Comparison of ENCODE assay signal across 8 mouse cellular contexts in the genomic region with DNA sequence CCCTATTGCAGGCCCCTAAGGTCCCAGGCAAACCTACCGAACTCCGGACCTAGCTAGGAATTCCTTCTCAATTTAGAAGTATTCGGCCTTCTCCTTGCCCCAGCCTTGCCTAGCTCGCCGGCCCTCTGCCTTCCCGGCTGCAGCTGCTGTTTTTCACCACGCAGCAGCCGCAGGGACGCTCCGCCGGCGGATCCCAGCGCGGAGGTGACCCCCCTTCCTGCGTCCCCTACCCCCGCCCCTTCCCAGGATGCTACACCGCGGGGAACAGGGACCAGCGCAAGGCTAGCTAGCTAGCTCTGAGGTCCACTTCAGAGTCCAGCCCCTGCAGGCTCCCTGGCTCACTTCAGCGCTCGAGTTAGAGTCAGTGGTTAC. TPM values are rescaled to one million over a fixed set of nuclear protein-coding genes. Genes with fewer than 3 reads are reported as not detected.
DNase-seq lines count a peak whose midpoint lies in the region; ATAC-seq and TF ChIP-seq lines count a peak whose summit lies in the region.

No protein-coding gene starts in this region.

- peaks cover 10% of the 10 kb centered on the region for H3K4me1 ChIP-seq in heart, adult 2 months (ENCODE audit: control insufficient read depth, insufficient read depth, low read length)
- no peaks in the 10 kb centered on the region; the same call in 1 of the 2 replicates for H3K4me1 ChIP-seq in embryonic fibroblast, embryonic 13.5 days (ENCODE audit: control insufficient read depth, insufficient read depth, low read length)
- peaks cover 24% of the 10 kb centered on the region; the same call in 1 of the 2 replicates for H3K4me1 ChIP-seq in hindbrain, embryonic 10.5 days (replicated peaks)
- peaks cover 11% of the 10 kb centered on the region; the same call in 1 of the 2 replicates for H3K4me1 ChIP-seq in limb, embryonic 13.5 days

- 20% methylated on average over 21 of the region's 21 CpGs for WGBS in heart, adult 2 months
- WGBS in hindbrain, embryonic 10.5 days: 15% methylated on average over 21 of the region's 21 CpGs
- WGBS in limb, embryonic 13.5 days: 11% methylated on average over 20 of the region's 21 CpGs

- peak overlapping the region; percentile 69 for H3K4me2 ChIP-seq in limb, embryonic 13.5 days (replicated peaks)

- intact Hi-C loops in heart, adult 2 months (cut with DNase I): loop anchor here (2.0 kb wide), 1 partner anchor 22 kb away; no protein-coding TSS in a partner anchor

- no peaks in the 10 kb centered on the region for H3K9me3 ChIP-seq in hindbrain, embryonic 10.5 days
- no peaks in the 10 kb centered on the region for H3K9me3 ChIP-seq in limb, embryonic 13.5 days

- TF ChIP-seq POLR2A in heart, adult 2 months (IDR thresholded peaks at IDR 0.05; ENCODE audit: insufficient read depth, low read depth, low read length): no peak
- peak; percentile 36; the same call in 1 of the 2 replicates for TF ChIP-seq POLR2A in embryonic fibroblast, embryonic 13.5 days (IDR thresholded peaks at IDR 0.05; ENCODE audit: low read depth, low read length)

- no peak for TF ChIP-seq CTCF in heart, adult 2 months (IDR thresholded peaks at IDR 0.05)
- no peak for TF ChIP-seq CTCF in embryonic fibroblast, embryonic 13.5 days (IDR thresholded peaks at IDR 0.05; ENCODE audit: borderline replicate concordance, insufficient read depth, low read length)

- ATAC-seq in limb, embryonic 13.5 days (ENCODE audit: low FRiP score, low read depth): peak; percentile 89

- H3K27me3 ChIP-seq in heart, adult 2 months (ENCODE audit: control insufficient read depth, insufficient read depth, low read length): no peaks in the 10 kb centered on the region
- peaks cover 80% of the 10 kb centered on the region for H3K27me3 ChIP-seq in hindbrain, embryonic 10.5 days (ENCODE audit: insufficient read depth, poor library complexity, severe bottlenecking)
- peaks cover 70% of the 10 kb centered on the region for H3K27me3 ChIP-seq in limb, embryonic 13.5 days

- peak in 1 of 2 experiments; percentile 61 for DNase-seq in heart, adult 2 months
- no peak for DNase-seq in heart, adult 18-20 months
- DNase-seq in adrenal gland, postnatal 36 days: peak; percentile 59 to 74
- peak; percentile 69 for DNase-seq in hindbrain, embryonic 10.5 days (ENCODE audit: low spot score)
- DNase-seq in mesoderm, embryonic 11.5 days (ENCODE audit: low read depth, low spot score): peak; percentile 61
- peak; percentile 48 for DNase-seq in right cerebral cortex, postnatal 4 days

- H3K9ac ChIP-seq in heart, adult 2 months (ENCODE audit: low read depth, low read length): peak overlapping the region; percentile 96
- H3K9ac ChIP-seq in limb, embryonic 13.5 days: peak overlapping the region; percentile 74

- no peaks in the 10 kb centered on the region for H3K79me2 ChIP-seq in heart, adult 2 months (replicated peaks; ENCODE audit: control insufficient read depth, insufficient read depth, low read length)

- no peak for TF ChIP-seq EP300 in heart, adult 2 months (IDR thresholded peaks at IDR 0.05; ENCODE audit: insufficient read depth, low read depth, low read length)

- H3K27ac ChIP-seq in heart, adult 2 months: peak overlapping the region; percentile 87
- H3K27ac ChIP-seq in embryonic fibroblast, embryonic 13.5 days (ENCODE audit: insufficient read depth, low read length): peak overlapping the region; percentile 80
- peak overlapping the region; percentile 92 for H3K27ac ChIP-seq in hindbrain, embryonic 10.5 days
- H3K27ac ChIP-seq in limb, embryonic 13.5 days: peak overlapping the region; percentile 87

- peaks cover 31% of the 10 kb centered on the region for H3K36me3 ChIP-seq in heart, adult 2 months (ENCODE audit: control insufficient read depth, insufficient read depth, low read length)
- peaks cover 10% of the 10 kb centered on the region for H3K36me3 ChIP-seq in hindbrain, embryonic 10.5 days
- peaks cover 10% of the 10 kb centered on the region; the same call in 1 of the 2 replicates for H3K36me3 ChIP-seq in limb, embryonic 13.5 days

- peak overlapping the region; percentile 75 for H3K4me3 ChIP-seq in heart, adult 2 months
- H3K4me3 ChIP-seq in embryonic fibroblast, embryonic 13.5 days (ENCODE audit: insufficient read depth, low read length): peak overlapping the region; percentile 61
- peak overlapping the region; percentile 58 for H3K4me3 ChIP-seq in hindbrain, embryonic 10.5 days
- H3K4me3 ChIP-seq in limb, embryonic 13.5 days: peak overlapping the region; percentile 51

RNA-seq across cellular contexts. Expression of a gene that starts 58.0 kb away (rescaled TPM):
- 100 to 1,000 TPM; 140 to 205 TPM for total RNA-seq in heart, adult 2 months (2021)
- 108 and 133 TPM in 2 replicates for polyA plus RNA-seq in heart, adult 2 months (2012; rRNA removed)
- total RNA-seq in heart, adult 18-20 months (2021): 100 to 1,000 TPM; 192 to 239 TPM
- total RNA-seq in adrenal gland, postnatal 36 days (2021): 100 to 1,000 TPM; 118 to 142 TPM
- polyA plus RNA-seq in embryonic fibroblast, embryonic 13.5 days (2011; ENCODE audit: insufficient read length, low read depth, missing spikeins): 30.8 and 40.7 TPM in 2 replicates
- 122 and 124 TPM in 2 replicates for polyA plus RNA-seq in hindbrain, embryonic 10.5 days (2016; fragmentation: Nextera tagmentation; extraction: Ambion mirVana)
- 109 and 114 TPM in 2 replicates for polyA plus RNA-seq in limb, embryonic 13.5 days (2015; fragmentation: Nextera tagmentation; extraction: Ambion mirVana)

Comparison
In these comparisons a context has a peak if more than half of its experiments do, and no peak if none do; other contexts are left out.
1. DNase-seq: peak in adrenal gland, postnatal 36 days (2 of 2), hindbrain, embryonic 10.5 days (single experiment), mesoderm, embryonic 11.5 days (single experiment) and right cerebral cortex, postnatal 4 days (single experiment); none in heart, adult 18-20 months (0 of 2).
2. Peak in every context shown above with its lines, with median percentiles within 50 percentile points of each other: H3K27ac ChIP-seq and H3K4me3 ChIP-seq.